In the genomic region with DNA sequence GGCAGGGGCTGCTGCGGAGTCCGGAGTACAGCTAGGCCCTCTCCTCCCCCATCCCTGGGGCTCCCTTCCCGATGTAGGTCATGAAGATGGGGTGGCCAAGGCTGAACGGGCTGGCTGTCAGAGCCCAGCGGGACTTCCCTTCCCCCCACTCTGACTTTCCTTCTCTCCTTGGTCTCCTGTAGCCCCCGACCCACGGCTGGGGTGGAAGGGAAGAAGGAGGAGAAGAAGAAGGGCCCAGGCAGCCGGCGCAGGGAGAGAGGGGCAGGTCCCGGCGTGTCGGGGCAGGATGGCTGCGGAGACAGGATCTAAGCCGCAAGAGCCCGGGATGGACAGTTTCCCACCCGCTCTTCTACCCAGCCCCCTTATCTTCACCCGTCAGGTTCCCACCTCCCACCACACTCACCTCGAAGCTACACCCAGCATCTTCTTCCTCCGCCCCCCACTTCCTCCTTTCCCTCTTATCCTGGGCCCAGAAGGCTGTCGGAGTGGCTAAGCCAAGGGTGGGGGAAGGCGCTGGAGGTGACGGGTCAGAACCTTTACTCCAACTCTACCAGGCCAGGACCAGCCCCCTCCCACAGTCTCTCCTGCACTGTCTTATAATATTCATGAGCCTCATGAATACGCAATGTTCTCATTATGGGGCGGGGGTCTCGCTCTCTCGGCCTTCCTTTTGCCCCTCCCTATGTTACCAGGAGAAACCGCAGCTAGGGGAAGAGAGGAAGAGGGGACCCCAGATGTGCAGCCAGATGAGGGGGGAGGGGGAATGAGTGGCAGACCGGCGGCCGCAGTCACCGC, we compare ENCODE assay signal across 8 mouse cellular contexts. TPM values are rescaled to one million over a fixed set of nuclear protein-coding genes. Genes with fewer than 3 reads are reported as not detected.
DNase-seq lines count a peak whose midpoint lies in the region; ATAC-seq and TF ChIP-seq lines count a peak whose summit lies in the region.

No protein-coding gene starts in this region.

- no peak for ATAC-seq in erythroblast, adult 5-6 weeks (replicated peaks; ENCODE audit: low FRiP score, poor library complexity, severe bottlenecking)
- ATAC-seq in limb, embryonic 14.5 days (ENCODE audit: low FRiP score, low read depth) = no peak

- H3K4me2 ChIP-seq in limb, embryonic 14.5 days (replicated peaks; ENCODE audit: low read depth, low read length, severe bottlenecking) = peak overlapping the region; percentile 84

- WGBS in forebrain, embryonic 10.5 days = 5% methylated on average over 28 of the region's 31 CpGs
- WGBS in limb, embryonic 14.5 days = 4% methylated on average over 20 of the region's 31 CpGs
- WGBS in olfactory bulb, adult 2 months = 19% methylated on average over 31 of the region's 31 CpGs

- peaks cover 39% of the 10 kb centered on the region for H3K4me1 ChIP-seq in erythroblast, embryonic 14.5 days (ENCODE audit: control insufficient read depth)
- H3K4me1 ChIP-seq in forebrain, embryonic 10.5 days = peaks cover 81% of the 10 kb centered on the region
- peaks cover 11% of the 10 kb centered on the region for H3K4me1 ChIP-seq in limb, embryonic 14.5 days (ENCODE audit: control insufficient read depth, insufficient read depth, low read length)
- H3K4me1 ChIP-seq in olfactory bulb, adult 2 months (ENCODE audit: control insufficient read depth, insufficient read depth, low read length) = peaks cover 45% of the 10 kb centered on the region

- peaks cover 4% of the 10 kb centered on the region; the same call in 1 of the 2 replicates for H3K36me3 ChIP-seq in erythroblast, embryonic 14.5 days (ENCODE audit: control insufficient read depth)
- peaks cover 9% of the 10 kb centered on the region for H3K36me3 ChIP-seq in forebrain, embryonic 10.5 days (replicated peaks)
- H3K36me3 ChIP-seq in limb, embryonic 14.5 days (ENCODE audit: control insufficient read depth, insufficient read depth, low read length) = peaks cover 9% of the 10 kb centered on the region

- no peak for TF ChIP-seq POLR2A in limb, embryonic 14.5 days (IDR thresholded peaks at IDR 0.05; ENCODE audit: borderline replicate concordance, extremely low read depth, insufficient read depth, insufficient read length)
- no peak for TF ChIP-seq POLR2A in olfactory bulb, adult 2 months (IDR thresholded peaks at IDR 0.05; ENCODE audit: insufficient read depth, low read depth, low read length)

- H3K27ac ChIP-seq in forebrain, embryonic 10.5 days = peak overlapping the region; percentile 79
- H3K27ac ChIP-seq in limb, embryonic 14.5 days (replicated peaks; ENCODE audit: low read depth, low read length) = no peak overlapping the region
- H3K27ac ChIP-seq in olfactory bulb, adult 2 months (ENCODE audit: insufficient read depth, low read depth, low read length) = peak overlapping the region; percentile 38

- H3K27me3 ChIP-seq in erythroblast, embryonic 14.5 days (ENCODE audit: control insufficient read depth) = peaks cover 53% of the 10 kb centered on the region
- H3K27me3 ChIP-seq in forebrain, embryonic 10.5 days (ENCODE audit: poor library complexity, severe bottlenecking) = peaks cover 71% of the 10 kb centered on the region
- H3K27me3 ChIP-seq in limb, embryonic 14.5 days (ENCODE audit: control insufficient read depth, insufficient read depth, low read length) = peaks cover 8% of the 10 kb centered on the region

- H3K4me3 ChIP-seq in erythroblast, embryonic 14.5 days (replicated peaks) = peak overlapping the region; percentile 64
- peak overlapping the region; percentile 74 for H3K4me3 ChIP-seq in forebrain, embryonic 10.5 days
- H3K4me3 ChIP-seq in limb, embryonic 14.5 days (replicated peaks; ENCODE audit: low read length) = peak overlapping the region; percentile 58
- H3K4me3 ChIP-seq in olfactory bulb, adult 2 months (ENCODE audit: insufficient read depth, low read depth, low read length) = peak overlapping the region; percentile 67

- peak overlapping the region; percentile 49 for H3K9ac ChIP-seq in limb, embryonic 14.5 days (ENCODE audit: low read depth, low read length, severe bottlenecking)

- peak; percentile 27 for DNase-seq in CD4-positive, CD25-positive, alpha-beta regulatory T cell, adult 2 months (ENCODE audit: low read depth, low spot score)
- DNase-seq in forebrain, embryonic 10.5 days (ENCODE audit: extremely low spot score, low spot score) = peak; percentile 35
- no peak for DNase-seq in limb, embryonic 14.5 days (ENCODE audit: low spot score)
- no peak for DNase-seq in kidney, postnatal 36 days
- no peak for DNase-seq in layer of hippocampus, postnatal 10 days (ENCODE audit: low spot score in 2 of 2)

- H3K9me3 ChIP-seq in erythroblast, embryonic 14.5 days (ENCODE audit: control insufficient read depth, low read length) = no peaks in the 10 kb centered on the region
- H3K9me3 ChIP-seq in forebrain, embryonic 10.5 days = no peaks in the 10 kb centered on the region
- no peaks in the 10 kb centered on the region for H3K9me3 ChIP-seq in limb, embryonic 14.5 days (ENCODE audit: control insufficient read depth, low read length)

- no peak for TF ChIP-seq CTCF in olfactory bulb, adult 2 months (IDR thresholded peaks at IDR 0.05; ENCODE audit: insufficient read depth, low read depth, low read length)

RNA-seq across cellular contexts. Expression of gene Zfp385a, which starts 0.5 kb away (rescaled TPM):
- 1.6 and 1.7 TPM in 2 replicates for polyA plus RNA-seq in erythroblast, embryonic 14.5 days (2012)
- total RNA-seq in erythroblast, adult 5-6 weeks (2015; ENCODE audit: low replicate concordance) = 2.9 and 5.6 TPM in 2 replicates
- total RNA-seq in erythroblast, adult 5-6 weeks (2017; ENCODE audit: low replicate concordance) = 0.68 and 0.84 TPM in 2 replicates
- 23.1 and 23.6 TPM in 2 replicates for polyA plus RNA-seq in forebrain, embryonic 10.5 days (2016; fragmentation: Nextera tagmentation; extraction: Ambion mirVana)
- polyA plus RNA-seq in limb, embryonic 14.5 days (2012; rRNA removed) = 23.4 and 28.8 TPM in 2 replicates
- polyA plus RNA-seq in limb, embryonic 14.5 days (2014; fragmentation: Nextera tagmentation; extraction: Ambion mirVana) = 16.4 and 19.1 TPM in 2 replicates
- polyA plus RNA-seq in olfactory bulb, adult 2 months (2012; ENCODE audit: insufficient read depth, insufficient read length, low replicate concordance, missing spikeins) = not detected in 2 replicates
- 10 to 100 TPM; 36.5 to 45.0 TPM for total RNA-seq in layer of hippocampus, postnatal 10 days (2021)

RNA-seq across cellular contexts. Expression of gene Itga5, which starts 27.2 kb away (rescaled TPM):
- polyA plus RNA-seq in erythroblast, embryonic 14.5 days (2012) = 0.11 and 0.13 TPM in 2 replicates
- 2.5 and 7.9 TPM in 2 replicates for total RNA-seq in erythroblast, adult 5-6 weeks (2015; ENCODE audit: low replicate concordance)
- 2.4 TPM in 2 replicates for total RNA-seq in erythroblast, adult 5-6 weeks (2017; ENCODE audit: low replicate concordance)
- polyA plus RNA-seq in forebrain, embryonic 10.5 days (2016; fragmentation: Nextera tagmentation; extraction: Ambion mirVana) = 22.8 and 25.6 TPM in 2 replicates
- polyA plus RNA-seq in limb, embryonic 14.5 days (2012; rRNA removed) = 71.2 and 91.3 TPM in 2 replicates
- polyA plus RNA-seq in limb, embryonic 14.5 days (2014; fragmentation: Nextera tagmentation; extraction: Ambion mirVana) = 63.4 and 66.5 TPM in 2 replicates
- polyA plus RNA-seq in olfactory bulb, adult 2 months (2012; ENCODE audit: insufficient read depth, insufficient read length, low replicate concordance, missing spikeins) = not detected in 2 replicates
- total RNA-seq in layer of hippocampus, postnatal 10 days (2021) = 1 to 10 TPM; 6.7 to 7.5 TPM

RNA-seq across cellular contexts. Expression of gene Gpr84, which starts 29.0 kb away (rescaled TPM):
- polyA plus RNA-seq in erythroblast, embryonic 14.5 days (2012) = not detected in 2 replicates
- total RNA-seq in erythroblast, adult 5-6 weeks (2015; ENCODE audit: low replicate concordance) = 0.96 and 2.1 TPM in 2 replicates
- 0.70 and 1.3 TPM in 2 replicates for total RNA-seq in erythroblast, adult 5-6 weeks (2017; ENCODE audit: low replicate concordance)
- polyA plus RNA-seq in forebrain, embryonic 10.5 days (2016; fragmentation: Nextera tagmentation; extraction: Ambion mirVana) = 0.14 and 0.36 TPM in 2 replicates
- 0.34 and 0.53 TPM in 2 replicates for polyA plus RNA-seq in limb, embryonic 14.5 days (2012; rRNA removed)
- polyA plus RNA-seq in limb, embryonic 14.5 days (2014; fragmentation: Nextera tagmentation; extraction: Ambion mirVana) = 0.23 and 0.51 TPM in 2 replicates
- not detected in 2 replicates for polyA plus RNA-seq in olfactory bulb, adult 2 months (2012; ENCODE audit: insufficient read depth, insufficient read length, low replicate concordance, missing spikeins)
- 1 to 10 TPM in 1 of 2 experiments, under 1 TPM in 1; 0.89 to 1.0 TPM for total RNA-seq in layer of hippocampus, postnatal 10 days (2021)

Comparison
In these comparisons a context has a peak if more than half of its experiments do, and no peak if none do; other contexts are left out.
1. DNase-seq: peak in CD4-positive, CD25-positive, alpha-beta regulatory T cell, adult 2 months (single experiment) and forebrain, embryonic 10.5 days (single experiment); none in limb, embryonic 14.5 days (single experiment), kidney, postnatal 36 days (0 of 2) and layer of hippocampus, postnatal 10 days (0 of 2).
2. RNA of gene Itga5, which starts 27.2 kb away (polyA plus RNA-seq): 63.4 to 91.3 TPM in limb, embryonic 14.5 days and 22.8 to 25.6 TPM in forebrain, embryonic 10.5 days; 0.11 to 0.13 TPM in erythroblast, embryonic 14.5 days and not detected in olfactory bulb, adult 2 months; every median in the first group is over 10 times any median in the second.
3. Peak in every context shown above with its lines, with median percentiles within 50 percentile points of each other: H3K4me3 ChIP-seq.